Mouse (Mus musculus): Measurements from ENCODE around the gene Bbs12.

Bbs12 gene

GRCm38 (mm10) chr3:37326627-37327026 is 14.3 kb downstream of the Bbs12 start:
- no peak for DNase-seq

DNA sequence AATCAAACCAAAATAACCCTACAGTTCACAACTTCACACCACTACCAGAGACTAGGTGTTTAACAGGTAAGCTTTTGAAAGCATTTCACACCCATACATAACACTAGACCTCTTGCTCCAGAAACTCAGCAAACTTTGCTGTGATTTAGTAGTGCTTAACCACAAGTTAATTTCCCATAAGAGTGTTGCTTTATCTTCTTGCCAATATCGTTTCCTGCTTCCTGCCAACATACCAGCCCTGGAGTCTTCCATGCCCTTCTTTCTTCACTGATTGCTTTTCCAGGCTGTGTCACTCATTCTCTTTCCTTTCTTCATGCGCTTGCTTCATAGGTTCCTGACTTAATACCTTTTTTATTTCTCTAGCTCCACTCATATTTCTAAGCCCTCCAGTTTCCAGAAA is 16.1 kb downstream of the Bbs12 start:
- DNase-seq: no peak

DNA sequence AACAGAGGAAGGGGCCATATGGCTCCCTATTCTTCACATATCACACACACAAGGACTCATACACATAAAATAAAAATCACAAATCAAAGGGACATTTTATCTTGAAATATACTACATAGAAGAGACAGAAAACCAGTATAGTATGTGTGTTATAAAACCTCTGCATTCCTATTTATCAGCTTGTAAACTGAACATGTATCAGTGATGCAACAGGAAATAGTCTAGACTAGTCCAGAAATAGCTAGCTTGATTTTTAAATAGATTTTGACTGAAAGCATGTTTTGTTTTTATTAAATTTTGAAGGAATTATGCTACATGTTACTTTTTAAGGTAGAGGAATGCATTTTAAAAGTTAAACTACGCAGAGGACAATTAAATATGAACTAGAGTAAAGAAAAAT is 17.6 kb downstream of the Bbs12 start:
- no peak for DNase-seq

DNA sequence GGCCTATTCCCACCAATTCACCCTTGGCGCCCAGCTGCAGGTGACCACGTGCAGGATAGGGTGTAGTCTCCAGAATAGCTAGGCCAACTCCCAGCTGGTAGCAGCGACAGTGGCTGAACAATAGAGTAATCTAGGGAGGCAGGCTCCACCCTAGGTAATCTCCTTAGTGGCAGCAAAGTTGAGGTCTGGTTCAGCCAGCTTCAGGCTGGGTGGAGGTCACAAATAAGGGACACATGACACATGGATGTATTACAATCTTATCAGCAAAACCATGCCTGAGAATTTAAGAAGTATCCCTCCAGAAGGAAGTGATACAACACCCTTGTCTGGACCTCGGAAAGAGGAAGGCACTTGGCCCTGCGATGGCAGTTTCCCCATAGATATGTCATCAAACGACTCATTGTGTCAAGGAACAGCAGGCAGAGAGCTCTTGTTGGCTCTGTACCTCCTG is 19.7 kb downstream of the Bbs12 start:
- DNase-seq: peak; percentile 11

GRCm38 (mm10) chr3:37334053-37334452 is 21.7 kb downstream of the Bbs12 start:
- no peak for DNase-seq

- DNase-seq: peak; percentile 19
Measured at GRCm38 (mm10) chr3:37341110-37341509, 28.8 kb downstream of the Bbs12 start.

DNA sequence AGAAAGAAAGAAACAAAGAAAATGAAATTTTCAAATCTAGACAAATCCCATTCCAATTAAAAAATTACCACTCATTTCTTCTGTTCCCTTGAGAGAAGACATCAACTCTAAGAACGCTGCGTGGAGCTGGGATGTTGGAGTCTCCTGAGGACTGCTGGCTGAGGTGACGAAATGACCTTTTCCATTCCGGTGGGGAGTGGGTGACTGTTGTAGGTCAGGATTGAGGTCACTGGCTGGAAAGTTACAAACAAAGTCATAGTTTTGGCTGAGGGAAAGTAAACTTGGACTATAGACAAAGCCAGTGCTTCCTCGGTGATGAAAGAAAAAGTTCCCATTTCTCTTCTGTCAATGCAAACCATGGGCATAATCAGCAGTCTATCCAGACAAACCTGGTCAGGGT is 30.5 kb downstream of the Bbs12 start:
- peak; percentile 40 for DNase-seq

DNA sequence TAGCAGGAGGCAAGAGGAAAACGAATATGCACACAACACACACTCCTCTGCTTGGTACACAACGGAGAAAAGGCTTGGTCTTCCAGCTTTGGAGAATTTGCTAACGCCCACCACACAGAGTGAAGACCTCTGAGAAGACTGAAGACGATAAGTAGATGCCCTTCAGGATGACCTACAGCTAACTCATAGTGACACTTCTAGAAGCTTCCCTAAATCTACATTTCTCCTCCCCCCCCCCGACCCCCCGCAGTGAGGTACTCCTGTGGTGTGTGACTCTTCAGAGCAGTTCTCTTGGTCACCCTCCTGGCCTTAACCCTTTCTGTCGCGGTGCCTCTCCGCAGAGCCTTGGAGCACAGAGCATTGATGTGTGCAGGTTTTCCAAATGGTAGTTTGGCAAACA is 35.3 kb downstream of the Bbs12 start:
- DNase-seq: no peak

- peak; percentile 54 for DNase-seq
Measured at GRCm38 (mm10) chr3:37348221-37349165, 36.1 kb downstream of the Bbs12 start, which contains the start of gene Fgf2. Gene Fgf2 (plus strand): TSS chr3:37348346.

GRCm38 (mm10) chr3:37349166-37349548 is 36.8 kb downstream of the Bbs12 start:
- DNase-seq: peak; percentile 10

GRCm38 (mm10) chr3:37350386-37350785 is 38.0 kb downstream of the Bbs12 start:
- DNase-seq: no peak

- peak; percentile 40 for DNase-seq
Measured at GRCm38 (mm10) chr3:37353951-37354481, 41.7 kb downstream of the Bbs12 start.

DNA sequence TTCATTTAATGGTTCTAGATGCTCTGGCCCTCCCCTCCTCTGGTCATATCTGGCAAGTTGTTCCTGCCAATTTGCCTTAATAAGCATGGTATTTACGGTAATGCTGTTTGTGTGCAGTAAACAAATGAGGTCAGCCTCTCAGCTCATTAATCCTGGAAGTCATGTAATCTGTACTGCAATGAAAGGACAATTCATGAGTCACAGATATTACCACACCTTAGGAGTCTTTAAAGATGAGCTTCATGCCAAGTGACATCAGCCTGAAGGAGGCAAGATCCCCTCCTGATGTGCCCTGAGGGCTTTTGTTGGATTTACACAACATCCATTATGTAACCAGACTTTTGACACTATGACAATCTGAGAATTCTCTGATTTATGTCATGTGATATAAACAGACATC is 42.4 kb downstream of the Bbs12 start:
- peak; percentile 54 for DNase-seq

DNA sequence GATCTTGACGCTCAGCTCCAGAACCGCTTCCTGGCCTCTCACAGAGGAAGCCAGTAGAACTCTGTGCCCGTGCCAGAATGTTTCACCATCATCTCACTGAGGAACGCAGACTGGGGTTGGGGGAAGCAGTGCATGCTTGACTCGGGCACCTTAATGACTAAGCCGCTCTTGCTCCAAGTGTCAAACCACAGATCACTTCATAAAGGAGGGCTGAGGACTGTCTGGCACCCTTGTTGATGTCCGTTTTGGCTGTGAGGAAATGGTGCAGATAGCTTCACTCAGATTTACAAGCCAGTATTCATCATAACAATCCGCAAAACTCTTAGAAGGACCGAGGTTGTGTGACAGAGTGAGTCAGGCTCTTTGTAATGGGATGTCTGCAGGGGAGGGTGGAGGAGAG is 48.4 kb downstream of the Bbs12 start:
- DNase-seq: peak; percentile 57

- DNase-seq: no peak
Measured at GRCm38 (mm10) chr3:37365144-37365543, 52.8 kb downstream of the Bbs12 start.

- DNase-seq: peak; percentile 51
Measured at GRCm38 (mm10) chr3:37365976-37366375, 53.6 kb downstream of the Bbs12 start.

- DNase-seq: no peak
Measured at GRCm38 (mm10) chr3:37366381-37367053, 54.2 kb downstream of the Bbs12 start.

DNA sequence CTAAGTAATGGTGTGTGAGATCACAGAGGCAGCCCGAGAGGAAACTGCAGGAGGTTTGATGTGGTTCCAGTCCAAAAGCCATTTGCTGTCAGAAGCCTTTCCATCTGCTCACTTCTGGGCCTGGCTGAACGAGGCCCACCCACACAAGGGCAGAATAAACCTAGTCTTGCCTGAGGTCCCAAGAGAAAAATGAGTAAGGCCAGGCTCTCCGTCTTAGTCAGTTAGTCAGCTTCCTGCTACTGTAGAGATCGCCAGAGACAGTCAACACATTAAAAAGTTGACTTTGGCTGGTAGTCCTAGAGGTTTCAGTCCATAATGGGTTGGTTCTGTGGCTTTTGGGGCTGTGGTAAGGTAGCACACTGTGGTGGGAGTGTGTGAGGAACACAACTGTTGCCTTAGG is 58.1 kb downstream of the Bbs12 start:
- DNase-seq: no peak

All from lung, postnatal 36 days (tissue).